Mouse (Mus musculus): ENCODE measurements around the gene Relt. TPM values are rescaled to one million over a fixed set of nuclear protein-coding genes. Genes with fewer than 3 reads are reported as not detected.

The Relt gene
- total RNA-seq (2012; rRNA removed): 16.1 and 19.1 TPM in 2 replicates

DNA sequence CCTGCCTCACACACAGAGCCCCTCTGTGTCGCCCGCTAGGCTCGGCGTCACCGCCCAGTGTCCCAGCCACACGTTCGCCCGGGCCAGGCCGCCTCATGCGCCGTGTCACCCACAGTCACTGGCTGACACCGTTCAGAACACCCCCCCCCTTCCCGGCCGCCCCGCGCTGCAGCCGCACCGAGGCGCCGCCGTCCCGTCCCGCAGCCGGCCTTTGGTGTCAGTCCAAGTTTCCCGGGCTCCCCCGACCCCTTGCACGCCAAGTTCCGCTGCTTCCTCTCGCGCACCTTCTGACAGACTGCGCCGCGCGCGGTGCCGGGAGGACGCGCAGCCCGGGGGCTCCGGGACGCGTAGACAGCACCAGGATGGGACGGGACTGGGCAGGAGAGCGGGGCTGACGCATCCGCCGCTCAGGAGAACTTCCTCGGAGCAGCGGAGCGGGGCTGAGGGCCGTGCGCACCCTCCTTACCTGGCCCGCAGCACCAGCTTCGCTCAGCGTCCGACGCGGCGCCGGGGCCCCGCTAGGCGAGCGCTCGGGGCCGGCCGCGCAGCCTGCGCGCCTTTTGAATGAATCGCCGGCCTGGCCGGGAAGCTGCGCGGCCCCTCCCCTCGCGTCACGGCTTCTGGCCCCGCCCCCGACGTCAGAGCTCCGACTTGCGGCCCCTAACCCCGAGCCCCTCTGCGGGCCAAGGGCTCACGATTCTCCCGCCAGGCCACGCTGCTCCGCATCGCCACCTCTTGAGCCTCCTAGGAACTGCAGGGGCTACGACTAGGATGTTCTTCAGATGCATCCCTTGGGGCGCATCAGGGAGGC, at the start of gene Relt:
Gene Relt (minus strand): TSS at position 619 of the 811 bp plus-strand sequence.
- H3K4me1 ChIP-seq (ENCODE audit: control insufficient read depth in 2 of 2, insufficient read depth in 2 of 2, low read length in 2 of 2, poor library complexity in 1 of 2): peaks cover 7 to 20% of the 10 kb centered on the region in 2 experiments; a peak in 3 of 4 replicates
- TF ChIP-seq MAFK (IDR thresholded peaks at IDR 0.05; ENCODE audit: insufficient read depth, low read depth, low read length) (no peak), ZC3H11A (IDR thresholded peaks at IDR 0.05; ENCODE audit: borderline replicate concordance, low read depth, low read length) (no peak), CHD2 (IDR thresholded peaks at IDR 0.05; ENCODE audit: low read depth, low read length) (no peak), ZNF384 (IDR thresholded peaks at IDR 0.05; ENCODE audit: low read depth, low read length) (no peak), HCFC1 (IDR thresholded peaks at IDR 0.05; ENCODE audit: borderline replicate concordance, insufficient read depth, low read length) (peak; percentile 45; the same call in 1 of the 2 replicates)
- peaks cover 3% of the 10 kb centered on the region; the same call in 1 of the 2 replicates for H3K36me3 ChIP-seq (ENCODE audit: control insufficient read depth, insufficient read depth, low read length, poor library complexity, severe bottlenecking)
- peak; percentile 97 for DNase-seq (ENCODE audit: low read depth, low spot score)
- peak within 1 kb of the TSS; percentile 54 for H3K27ac ChIP-seq (ENCODE audit: insufficient read depth, low read depth, low read length, poor library complexity, severe bottlenecking)
- in situ Hi-C loops (cut with MboI; ENCODE audit: low sequenced_read_pairs in 2 of 2, unreplicated experiment in 2 of 2): no loop called here
- H3K4me3 ChIP-seq (ENCODE audit: insufficient read depth in 1 of 2, low read depth in 1 of 2, low read length in 2 of 2, poor library complexity in 1 of 2, severe bottlenecking in 1 of 2): peak within 1 kb of the TSS; percentile 87 to 90
- H3K9ac ChIP-seq (ENCODE audit: insufficient read depth, low read depth, low read length, poor library complexity, severe bottlenecking): peak within 1 kb of the TSS; percentile 93
- H3K9me3 ChIP-seq (ENCODE audit: control insufficient read depth, insufficient read depth, low read depth, low read length): no peaks in the 10 kb centered on the region

DNA sequence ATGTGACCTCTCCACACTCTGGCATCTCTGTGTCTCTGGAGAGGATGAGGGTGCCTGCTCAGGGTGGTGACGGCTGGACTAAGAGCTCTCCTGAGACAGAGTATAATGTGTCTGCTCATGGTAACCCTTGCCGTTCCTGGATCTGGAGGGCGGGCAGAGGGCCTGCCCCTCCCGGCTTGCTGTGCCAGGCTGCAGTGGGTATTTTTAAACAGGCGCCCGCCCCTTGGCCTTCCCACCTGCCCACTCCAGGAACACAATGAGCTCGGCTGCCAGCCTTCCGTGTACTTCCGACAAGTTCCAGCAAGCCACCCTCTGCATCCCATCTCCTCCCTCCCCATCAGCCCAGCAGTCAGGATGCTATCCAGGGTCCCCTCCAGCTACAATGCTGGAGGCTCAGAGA, 48.5 kb upstream of the Relt start:
- no peak overlapping the region for H3K9ac ChIP-seq (ENCODE audit: insufficient read depth, low read depth, low read length, poor library complexity, severe bottlenecking)
- H3K4me1 ChIP-seq (ENCODE audit: control insufficient read depth in 2 of 2, insufficient read depth in 2 of 2, low read length in 2 of 2, poor library complexity in 1 of 2): peaks cover 4 to 10% of the 10 kb centered on the region in 2 experiments; a peak in 2 of 4 replicates
- TF ChIP-seq HCFC1 (IDR thresholded peaks at IDR 0.05; ENCODE audit: borderline replicate concordance, insufficient read depth, low read length) (no peak), ZNF384 (IDR thresholded peaks at IDR 0.05; ENCODE audit: low read depth, low read length) (no peak), CHD2 (IDR thresholded peaks at IDR 0.05; ENCODE audit: low read depth, low read length) (no peak), MAFK (IDR thresholded peaks at IDR 0.05; ENCODE audit: insufficient read depth, low read depth, low read length) (no peak), ZC3H11A (IDR thresholded peaks at IDR 0.05; ENCODE audit: borderline replicate concordance, low read depth, low read length) (no peak)
- no peaks in the 10 kb centered on the region for H3K9me3 ChIP-seq (ENCODE audit: control insufficient read depth, insufficient read depth, low read depth, low read length)
- DNase-seq (ENCODE audit: low read depth, low spot score): no peak
- H3K4me3 ChIP-seq (ENCODE audit: insufficient read depth in 1 of 2, low read depth in 1 of 2, low read length in 2 of 2, poor library complexity in 1 of 2, severe bottlenecking in 1 of 2): no peak overlapping the region
- in situ Hi-C loops (cut with MboI; ENCODE audit: low sequenced_read_pairs in 2 of 2, unreplicated experiment in 2 of 2): no loop called here
- peaks cover 9% of the 10 kb centered on the region; the same call in 1 of the 2 replicates for H3K36me3 ChIP-seq (ENCODE audit: control insufficient read depth, insufficient read depth, low read length, poor library complexity, severe bottlenecking)
- no peak overlapping the region for H3K27ac ChIP-seq (ENCODE audit: insufficient read depth, low read depth, low read length, poor library complexity, severe bottlenecking)

DNA sequence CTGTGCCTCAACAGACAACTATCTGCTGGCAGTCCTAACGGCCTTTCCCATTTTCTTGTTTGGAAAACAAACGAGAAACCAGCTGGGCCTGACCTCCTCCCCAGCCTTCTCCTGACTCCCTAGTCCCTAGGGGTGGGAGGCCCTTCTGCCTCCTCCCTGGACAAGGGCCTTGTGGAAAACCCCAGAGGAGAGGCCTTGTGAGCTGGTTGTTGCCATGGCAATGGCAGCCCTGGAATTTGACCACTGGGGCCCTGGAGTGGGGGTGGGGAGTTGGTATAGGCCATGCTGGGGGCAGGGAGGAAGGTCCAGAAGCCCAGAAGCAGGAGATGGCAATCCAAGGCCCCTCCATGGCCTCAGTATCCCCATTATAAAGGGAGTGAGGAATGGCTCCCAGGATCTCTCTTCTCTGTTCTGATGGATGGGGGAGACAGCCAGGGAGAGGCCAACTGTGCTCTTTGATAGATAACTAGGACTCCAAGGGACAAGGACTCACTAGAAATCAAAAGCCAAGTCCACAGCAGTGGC, 48.1 kb upstream of the Relt start:
- TF ChIP-seq ZNF384 (IDR thresholded peaks at IDR 0.05; ENCODE audit: low read depth, low read length) (no peak), HCFC1 (IDR thresholded peaks at IDR 0.05; ENCODE audit: borderline replicate concordance, insufficient read depth, low read length) (no peak), ZC3H11A (IDR thresholded peaks at IDR 0.05; ENCODE audit: borderline replicate concordance, low read depth, low read length) (no peak), MAFK (IDR thresholded peaks at IDR 0.05; ENCODE audit: insufficient read depth, low read depth, low read length) (no peak), CHD2 (IDR thresholded peaks at IDR 0.05; ENCODE audit: low read depth, low read length) (no peak)
- no peak for DNase-seq (ENCODE audit: low read depth, low spot score)
- peaks cover 7% of the 10 kb centered on the region; the same call in 1 of the 2 replicates for H3K36me3 ChIP-seq (ENCODE audit: control insufficient read depth, insufficient read depth, low read length, poor library complexity, severe bottlenecking)
- no peak overlapping the region for H3K9ac ChIP-seq (ENCODE audit: insufficient read depth, low read depth, low read length, poor library complexity, severe bottlenecking)
- H3K9me3 ChIP-seq (ENCODE audit: control insufficient read depth, insufficient read depth, low read depth, low read length): no peaks in the 10 kb centered on the region
- H3K4me3 ChIP-seq (ENCODE audit: insufficient read depth in 1 of 2, low read depth in 1 of 2, low read length in 2 of 2, poor library complexity in 1 of 2, severe bottlenecking in 1 of 2): no peak overlapping the region
- in situ Hi-C loops (cut with MboI; ENCODE audit: low sequenced_read_pairs in 2 of 2, unreplicated experiment in 2 of 2): no loop called here
- H3K27ac ChIP-seq (ENCODE audit: insufficient read depth, low read depth, low read length, poor library complexity, severe bottlenecking): no peak overlapping the region
- H3K4me1 ChIP-seq (ENCODE audit: control insufficient read depth in 2 of 2, insufficient read depth in 2 of 2, low read length in 2 of 2, poor library complexity in 1 of 2): peaks cover 4 to 10% of the 10 kb centered on the region in 2 experiments; a peak in 2 of 4 replicates

DNA sequence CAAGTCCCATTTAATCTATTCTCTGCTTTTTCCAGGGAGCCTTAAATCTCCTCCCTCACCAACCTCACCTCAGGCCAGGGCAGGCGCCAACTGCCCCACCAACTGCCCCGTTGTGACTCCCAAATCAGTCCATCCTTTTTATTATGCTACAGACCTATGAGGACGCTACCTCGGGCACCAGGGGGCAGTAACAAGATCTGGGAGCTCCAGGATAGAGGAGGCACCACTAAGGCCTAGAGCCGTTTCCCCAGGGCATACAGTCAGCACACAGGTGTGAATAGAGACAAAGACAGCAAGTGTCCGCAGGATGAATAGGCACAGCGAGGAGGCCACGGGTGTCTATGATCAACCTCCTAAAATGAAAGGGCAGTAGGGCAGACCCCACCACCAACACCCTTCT, 45.3 kb upstream of the Relt start:
- Histone ChIP-seq H3K36me3 (ENCODE audit: control insufficient read depth, insufficient read depth, low read length, poor library complexity, severe bottlenecking) (peaks cover 3% of the 10 kb centered on the region; the same call in 1 of the 2 replicates), H3K4me1 (ENCODE audit: control insufficient read depth in 2 of 2, insufficient read depth in 2 of 2, low read length in 2 of 2, poor library complexity in 1 of 2) (peaks cover 4 to 10% of the 10 kb centered on the region in 2 experiments; a peak in 2 of 4 replicates), H3K9me3 (ENCODE audit: control insufficient read depth, insufficient read depth, low read depth, low read length) (no peaks in the 10 kb centered on the region), H3K4me3 (ENCODE audit: insufficient read depth in 1 of 2, low read depth in 1 of 2, low read length in 2 of 2, poor library complexity in 1 of 2, severe bottlenecking in 1 of 2) (peak overlapping the region; percentile 11 to 42; a peak in 1 of 4 replicates), H3K9ac (ENCODE audit: insufficient read depth, low read depth, low read length, poor library complexity, severe bottlenecking) (peak overlapping the region; percentile 58), H3K27ac (ENCODE audit: insufficient read depth, low read depth, low read length, poor library complexity, severe bottlenecking) (no peak overlapping the region)
- DNase-seq (ENCODE audit: low read depth, low spot score): no peak
- TF ChIP-seq MAFK (IDR thresholded peaks at IDR 0.05; ENCODE audit: insufficient read depth, low read depth, low read length): no peak
- TF ChIP-seq ZNF384 (IDR thresholded peaks at IDR 0.05; ENCODE audit: low read depth, low read length): no peak
- TF ChIP-seq CHD2 (IDR thresholded peaks at IDR 0.05; ENCODE audit: low read depth, low read length): no peak
- TF ChIP-seq HCFC1 (IDR thresholded peaks at IDR 0.05; ENCODE audit: borderline replicate concordance, insufficient read depth, low read length): no peak
- TF ChIP-seq ZC3H11A (IDR thresholded peaks at IDR 0.05; ENCODE audit: borderline replicate concordance, low read depth, low read length): no peak
- in situ Hi-C loops (cut with MboI; ENCODE audit: low sequenced_read_pairs in 2 of 2, unreplicated experiment in 2 of 2): no loop called here
